Mouse (Mus musculus) layer of hippocampus, adult 8-10 months (tissue): ENCODE data around the gene Pip4k2c. TPM values are rescaled to one million over a fixed set of nuclear protein-coding genes. Genes with fewer than 3 reads are reported as not detected.

Experiments
- DNase-seq, 2 experiments: peaks; one replicate each; pipeline ENCODE4 v3.0.0; 2022; ENCODE audit warnings: low spot score in 2 of 2
- total RNA-seq, 4 experiments: library from RNA; stranded (reverse); gene quantifications; 2 replicates each; pipeline ENCODE4 v1.2.4; 2022

The Pip4k2c gene
- 100 to 1,000 TPM in 1 of 4 experiments, 10 to 100 TPM in 3; 95.0 to 107 (median 98.9) TPM for total RNA-seq

- peak; percentile 81 to 87 for DNase-seq
These were observed at the start of gene Pip4k2c for GRCm38 (mm10) chr10:127211414-127211854. Gene Pip4k2c, minus strand, starts transcription at chr10:127211585.

- DNase-seq: no peak
These were observed 47.1 kb upstream of the Pip4k2c start for GRCm38 (mm10) chr10:127258489-127258888.

GRCm38 (mm10) chr10:127257790-127258189 is 46.4 kb upstream of the Pip4k2c start:
- no peak for DNase-seq

GRCm38 (mm10) chr10:127255625-127256345 is 44.4 kb upstream of the Pip4k2c start:
- no peak for DNase-seq

- no peak for DNase-seq
These were observed 39.4 kb upstream of the Pip4k2c start for GRCm38 (mm10) chr10:127250810-127251209.

- no peak for DNase-seq
These were observed 26.9 kb upstream of the Pip4k2c start for GRCm38 (mm10) chr10:127238241-127238824.

GRCm38 (mm10) chr10:127236541-127236940 is 25.2 kb upstream of the Pip4k2c start:
- no peak for DNase-seq

- DNase-seq: no peak
These were observed 21.8 kb upstream of the Pip4k2c start for GRCm38 (mm10) chr10:127233141-127233540.

- DNase-seq: no peak
These were observed 20.4 kb upstream of the Pip4k2c start for GRCm38 (mm10) chr10:127231741-127232140.

GRCm38 (mm10) chr10:127230693-127231092 is 19.3 kb upstream of the Pip4k2c start:
- no peak for DNase-seq

GRCm38 (mm10) chr10:127228897-127229296 is 17.5 kb upstream of the Pip4k2c start:
- DNase-seq: peak in 1 of 2 experiments; percentile 37

GRCm38 (mm10) chr10:127227163-127227562 is 15.8 kb upstream of the Pip4k2c start:
- no peak for DNase-seq

GRCm38 (mm10) chr10:127226318-127226895 is 15.0 kb upstream of the Pip4k2c start:
- DNase-seq: no peak

GRCm38 (mm10) chr10:127225732-127226131 is 14.3 kb upstream of the Pip4k2c start:
- DNase-seq: no peak

GRCm38 (mm10) chr10:127225213-127225612 is 13.8 kb upstream of the Pip4k2c start:
- DNase-seq: no peak

GRCm38 (mm10) chr10:127218339-127218738 is 7.0 kb upstream of the Pip4k2c start:
- no peak for DNase-seq

GRCm38 (mm10) chr10:127217177-127217576 is 5.8 kb upstream of the Pip4k2c start:
- DNase-seq: no peak

- no peak for DNase-seq
These were observed 5.1 kb upstream of the Pip4k2c start for GRCm38 (mm10) chr10:127216456-127216855.

GRCm38 (mm10) chr10:127214422-127214803 is 3.0 kb upstream of the Pip4k2c start:
- DNase-seq: no peak

- DNase-seq: no peak
These were observed 2.5 kb upstream of the Pip4k2c start for GRCm38 (mm10) chr10:127213704-127214421.

- DNase-seq: no peak
These were observed 1.9 kb upstream of the Pip4k2c start for GRCm38 (mm10) chr10:127213272-127213671.

GRCm38 (mm10) chr10:127210961-127211405 is 402 bp downstream of the Pip4k2c start:
- no peak for DNase-seq
